Mouse (Mus musculus) cortical plate, adult 2 months (tissue): Measurements from ENCODE around the gene Adh5.

Experiments
- CTCF ChIP-seq: fragments of 200-500 bp; IDR thresholded peaks from 2 replicates; pipeline ENCODE4 v1.5.1; 2011; ENCODE audit warnings: mild to moderate bottlenecking, control low read depth, low read length; ENCODE audit not compliant: insufficient read depth; ENCODE audit errors: extremely low read depth
- POLR2A ChIP-seq: fragments of 200-500 bp; IDR thresholded peaks from 2 replicates; pipeline ENCODE4 v1.6.1; 2011; ENCODE audit warnings: mild to moderate bottlenecking, low read length, control low read depth; ENCODE audit not compliant: insufficient read depth; ENCODE audit errors: extremely low read depth

- TF ChIP-seq CTCF, result no peak
- no peak for TF ChIP-seq POLR2A
Observed at GRCm38 (mm10) chr3:138424247-138424646, 18.6 kb upstream of the Adh5 start.
